Mouse (Mus musculus): ENCODE data around the gene Nop2. TPM values are rescaled to one million over a fixed set of nuclear protein-coding genes. Genes with fewer than 3 reads are reported as not detected.

Gene Nop2
- polyA plus RNA-seq, 1 experiment from 2014 or later, result 49.7 TPM

DNA sequence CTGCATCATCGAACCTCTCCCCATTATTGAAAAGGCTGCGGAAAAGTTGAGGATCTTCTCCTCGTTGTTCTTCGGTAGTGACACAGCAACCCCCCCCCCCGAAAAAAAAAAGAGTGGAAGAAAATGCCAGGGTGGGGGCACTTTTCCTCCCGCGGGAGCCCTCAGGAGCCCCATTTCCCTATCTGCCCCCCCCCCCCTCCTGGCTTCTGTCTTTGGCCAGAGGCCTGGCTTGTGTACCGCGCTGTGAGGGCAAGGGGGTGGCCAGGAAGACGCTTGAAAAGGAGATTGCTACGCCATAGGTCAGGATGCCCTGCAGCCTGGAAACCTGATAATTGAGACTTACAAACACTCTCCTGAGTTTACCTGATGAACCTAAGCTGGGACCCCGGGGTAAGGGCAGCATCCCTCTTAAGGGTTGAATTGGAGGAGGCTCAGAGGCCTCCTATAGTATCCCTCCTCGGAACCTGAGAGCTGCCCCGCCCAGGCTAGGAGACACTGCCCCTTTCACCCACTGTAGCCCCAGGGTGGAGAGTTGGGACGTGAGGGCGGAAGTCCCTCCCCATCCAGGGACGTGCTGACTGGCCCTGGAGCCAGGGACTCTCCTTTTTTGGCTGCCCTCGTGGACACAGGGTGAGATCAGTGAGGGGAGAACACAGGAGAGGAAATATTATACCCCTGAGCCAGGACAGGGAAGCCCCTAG is 34.5 kb downstream of the Nop2 start, which contains the start of gene Gapdh:
Gene Gapdh, minus strand, starts transcription at position 417 of the 701 bp plus-strand sequence.
- Histone ChIP-seq H3K4me2 (peak within 1 kb of the TSS; percentile 95), H3K9me3 (no peaks in the 10 kb centered on the region), H3K27ac (replicated peaks) (peak within 1 kb of the TSS; percentile 93), H3K4me3 (peak within 1 kb of the TSS; percentile 91), H3K9ac (peak within 1 kb of the TSS; percentile 93), H3K27me3 (no peaks in the 10 kb centered on the region), H3K36me3 (peaks cover 37% of the 10 kb centered on the region), H3K4me1 (replicated peaks) (peaks cover 44% of the 10 kb centered on the region)
- ATAC-seq (ENCODE audit: low FRiP score, low read depth), result peak; percentile 6; the same call in 1 of the 2 replicates
- under 1% methylated on average over 18 of the region's 18 CpGs for WGBS

DNA sequence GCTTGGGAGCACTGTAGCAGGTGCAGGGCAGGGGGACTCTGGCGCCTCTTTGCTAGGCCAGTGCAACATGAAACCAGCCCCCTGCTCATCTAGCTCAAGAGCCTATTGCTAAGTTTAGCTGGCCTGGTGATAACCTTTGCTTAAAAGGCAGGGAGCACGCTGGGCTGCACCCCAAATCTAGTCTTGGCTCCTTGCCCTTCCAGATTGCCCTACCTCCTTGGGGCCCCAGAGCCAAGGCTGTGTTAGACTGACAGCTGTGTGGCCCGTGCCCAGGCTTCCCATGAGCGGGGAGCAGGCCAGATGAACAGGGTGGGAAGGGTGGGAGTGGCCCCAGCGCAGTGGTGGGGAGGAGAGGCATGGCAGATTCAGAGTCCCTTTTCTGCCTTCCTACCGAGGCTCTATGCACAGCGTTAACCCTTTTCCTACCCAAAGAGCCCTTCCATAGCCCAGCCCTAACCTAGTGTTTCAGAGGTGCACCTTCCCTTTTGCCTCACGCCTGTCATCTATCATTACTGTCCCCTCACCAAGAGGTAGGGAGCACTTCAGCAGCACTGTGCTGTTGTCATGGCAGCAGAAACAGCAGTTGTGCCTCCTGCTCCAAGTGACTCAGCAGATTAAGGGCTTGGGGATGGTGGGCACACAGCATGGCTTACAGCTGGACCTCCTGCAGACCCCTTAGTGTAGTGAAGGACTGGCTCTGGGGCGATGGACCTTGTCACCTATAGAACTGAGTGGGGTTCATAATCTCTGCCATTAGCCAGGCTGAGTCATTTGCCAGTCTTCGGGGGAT is 35.3 kb downstream of the Nop2 start:
- Histone ChIP-seq H3K9ac (peak overlapping the region; percentile 50), H3K9me3 (no peaks in the 10 kb centered on the region), H3K4me1 (replicated peaks) (peaks cover 40% of the 10 kb centered on the region), H3K4me3 (peak overlapping the region; percentile 91; the same call in 1 of the 2 replicates), H3K27ac (replicated peaks) (peak overlapping the region; percentile 93), H3K36me3 (peaks cover 41% of the 10 kb centered on the region), H3K4me2 (peak overlapping the region; percentile 95), H3K27me3 (no peaks in the 10 kb centered on the region)
- WGBS, result 17% methylated on average over 10 of the region's 10 CpGs
- no peak for ATAC-seq (ENCODE audit: low FRiP score, low read depth)

DNA sequence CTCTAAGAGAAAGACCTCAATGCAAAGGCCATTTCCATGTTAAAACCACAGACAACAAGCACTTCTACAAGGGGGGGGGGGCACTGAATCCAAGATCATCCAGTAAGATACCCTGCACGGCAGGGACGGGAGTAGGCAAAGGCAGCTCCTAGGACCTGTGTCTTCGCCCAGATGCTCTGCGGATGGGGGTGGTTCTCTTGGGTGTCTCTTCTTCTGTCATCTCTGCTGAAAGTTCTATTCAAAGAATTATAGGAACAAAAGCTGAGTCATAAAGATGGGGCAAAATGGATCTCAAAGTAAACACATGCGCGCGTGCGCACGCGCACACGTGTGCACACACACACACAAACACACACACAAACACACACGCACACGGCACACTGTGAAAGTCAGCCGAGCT is 36.4 kb downstream of the Nop2 start:
- ATAC-seq (ENCODE audit: low FRiP score, low read depth), result no peak
- 91% methylated on average over 14 of the region's 14 CpGs for WGBS
- no peak overlapping the region for H3K4me2 ChIP-seq
- H3K27me3 ChIP-seq, result no peaks in the 10 kb centered on the region
- no peak overlapping the region for H3K4me3 ChIP-seq
- no peaks in the 10 kb centered on the region for H3K9me3 ChIP-seq
- H3K4me1 ChIP-seq (replicated peaks), result peaks cover 35% of the 10 kb centered on the region
- no peak overlapping the region for H3K27ac ChIP-seq (replicated peaks)
- peaks cover 50% of the 10 kb centered on the region for H3K36me3 ChIP-seq
- no peak overlapping the region for H3K9ac ChIP-seq

DNA sequence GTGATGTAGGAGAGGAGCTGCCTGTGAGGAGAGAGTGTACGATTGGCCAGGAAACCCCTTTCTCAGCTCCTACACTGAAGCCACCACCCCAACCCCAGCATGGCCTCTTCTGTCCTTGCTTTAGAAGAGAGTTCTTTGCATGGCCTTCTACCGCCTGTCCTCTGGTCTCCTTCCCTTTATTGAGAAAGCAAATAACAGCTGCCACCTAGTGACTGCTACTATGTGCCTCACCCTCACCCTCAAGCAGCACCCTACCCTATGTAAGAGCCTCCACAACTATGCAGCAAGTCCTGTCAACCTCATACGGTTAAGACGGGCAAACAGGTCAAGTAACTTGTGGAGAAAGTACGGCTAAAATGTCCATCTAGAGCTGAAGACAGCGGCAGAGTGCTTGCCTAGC is 38.5 kb downstream of the Nop2 start:
- peaks cover 22% of the 10 kb centered on the region for H3K4me1 ChIP-seq (replicated peaks)
- peaks cover 66% of the 10 kb centered on the region for H3K36me3 ChIP-seq
- H3K4me3 ChIP-seq, result no peak overlapping the region
- no peak overlapping the region for H3K9ac ChIP-seq
- H3K9me3 ChIP-seq, result no peaks in the 10 kb centered on the region
- no peak overlapping the region for H3K27ac ChIP-seq (replicated peaks)
- no peak for ATAC-seq (ENCODE audit: low FRiP score, low read depth)
- H3K27me3 ChIP-seq, result no peaks in the 10 kb centered on the region
- WGBS, result 86% methylated on average over 6 of the region's 6 CpGs
- no peak overlapping the region for H3K4me2 ChIP-seq

DNA sequence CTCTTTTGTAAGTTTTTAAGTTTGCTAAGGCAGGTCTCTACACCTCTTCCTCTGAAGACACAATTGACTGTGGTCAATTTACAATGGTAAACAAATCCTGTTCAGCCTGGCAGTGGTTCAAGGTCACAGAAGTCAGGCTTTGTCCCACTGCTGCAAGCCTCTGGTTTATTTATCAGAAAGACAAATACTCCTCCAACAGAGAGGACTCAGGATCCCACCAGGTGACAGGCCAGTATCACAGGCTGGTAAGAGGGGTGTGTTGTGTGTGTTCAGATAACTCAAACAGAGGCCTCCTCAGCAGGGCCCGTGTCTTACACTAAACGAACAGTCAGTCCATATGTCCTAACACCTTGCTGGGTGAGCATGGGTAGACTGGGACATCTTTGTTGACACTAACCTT is 40.8 kb downstream of the Nop2 start:
- ATAC-seq (ENCODE audit: low FRiP score, low read depth), result no peak
- no peak overlapping the region for H3K4me3 ChIP-seq
- H3K36me3 ChIP-seq, result peaks cover 88% of the 10 kb centered on the region
- no peak overlapping the region for H3K4me2 ChIP-seq
- no peaks in the 10 kb centered on the region for H3K27me3 ChIP-seq
- H3K9ac ChIP-seq, result no peak overlapping the region
- no peak overlapping the region for H3K27ac ChIP-seq (replicated peaks)
- 87% methylated on average over 2 of the region's 2 CpGs for WGBS
- H3K4me1 ChIP-seq (replicated peaks), result peaks cover 3% of the 10 kb centered on the region
- H3K9me3 ChIP-seq, result no peaks in the 10 kb centered on the region

DNA sequence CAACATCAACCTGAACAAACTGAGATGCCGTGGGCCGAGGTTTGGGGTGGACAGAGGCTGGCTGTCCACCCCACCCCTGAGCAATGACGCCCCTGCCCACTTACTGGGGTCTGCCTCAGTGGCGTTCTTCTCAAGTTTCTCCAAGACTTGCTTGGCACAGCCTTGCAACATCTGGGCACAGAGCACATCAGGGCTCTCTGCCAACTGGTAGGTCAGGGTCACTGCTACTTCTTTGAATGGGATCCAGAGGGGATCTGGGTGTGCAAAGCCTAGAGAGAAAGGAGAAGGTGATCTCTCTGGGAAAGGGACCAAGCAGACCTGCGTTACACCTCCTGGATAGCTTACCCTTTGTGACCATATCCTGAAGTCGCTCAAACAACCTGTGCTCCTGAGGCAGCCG is 41.5 kb downstream of the Nop2 start:
- ATAC-seq (ENCODE audit: low FRiP score, low read depth), result no peak
- H3K4me3 ChIP-seq, result no peak overlapping the region
- no peak overlapping the region for H3K4me2 ChIP-seq
- no peaks in the 10 kb centered on the region for H3K4me1 ChIP-seq (replicated peaks)
- no peaks in the 10 kb centered on the region for H3K9me3 ChIP-seq
- no peak overlapping the region for H3K9ac ChIP-seq
- H3K27ac ChIP-seq (replicated peaks), result no peak overlapping the region
- no peaks in the 10 kb centered on the region for H3K27me3 ChIP-seq
- 95% methylated on average over 7 of the region's 7 CpGs for WGBS
- peaks cover 93% of the 10 kb centered on the region for H3K36me3 ChIP-seq

DNA sequence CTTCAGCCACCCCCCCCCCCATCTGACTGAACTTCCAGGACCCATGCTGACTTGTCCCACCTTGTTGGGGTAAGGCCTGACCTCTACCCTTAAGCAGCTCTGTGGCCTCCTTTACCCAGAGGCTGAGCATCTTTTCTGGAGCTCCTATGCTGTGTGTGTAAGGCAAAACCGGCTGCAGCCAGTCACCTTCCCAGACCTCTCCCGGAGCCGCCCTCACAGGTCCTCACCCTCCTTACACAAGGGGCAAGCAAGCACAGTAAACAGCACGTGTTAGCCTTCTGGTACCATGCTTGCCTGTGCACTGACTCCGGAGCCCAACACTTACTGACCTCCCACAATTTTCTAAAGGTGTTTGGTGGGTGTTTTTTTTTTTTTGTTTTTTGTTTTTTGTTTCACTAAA is 43.8 kb downstream of the Nop2 start:
- Histone ChIP-seq H3K4me2 (no peak overlapping the region), H3K9ac (no peak overlapping the region), H3K4me3 (no peak overlapping the region), H3K36me3 (peaks cover 90% of the 10 kb centered on the region), H3K4me1 (replicated peaks) (no peaks in the 10 kb centered on the region), H3K27ac (replicated peaks) (no peak overlapping the region), H3K9me3 (no peaks in the 10 kb centered on the region), H3K27me3 (no peaks in the 10 kb centered on the region)
- no peak for ATAC-seq (ENCODE audit: low FRiP score, low read depth)
- 96% methylated on average over 5 of the region's 5 CpGs for WGBS

DNA sequence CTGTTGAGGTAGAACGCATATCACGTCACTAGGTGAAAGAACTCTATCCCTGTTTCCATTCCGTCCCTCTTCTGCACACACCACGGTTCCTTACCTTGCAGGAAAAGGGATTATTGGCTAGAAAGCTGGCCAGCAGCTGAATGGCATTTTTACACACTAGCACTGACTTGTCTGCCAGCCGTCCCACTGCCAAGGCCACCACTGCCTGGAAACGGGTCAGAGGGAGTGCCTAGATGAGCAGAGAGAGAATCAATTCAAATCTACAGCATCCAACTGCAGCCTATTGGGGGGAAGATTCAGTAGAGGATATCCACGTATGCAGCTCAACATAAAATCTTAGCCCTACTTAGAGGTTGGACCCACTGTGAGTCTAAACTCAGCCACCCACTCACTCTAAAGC is 47.9 kb downstream of the Nop2 start:
- H3K27me3 ChIP-seq, result no peaks in the 10 kb centered on the region
- 93% methylated on average over 7 of the region's 7 CpGs for WGBS
- no peaks in the 10 kb centered on the region for H3K9me3 ChIP-seq
- H3K9ac ChIP-seq, result no peak overlapping the region
- H3K36me3 ChIP-seq, result peaks cover 86% of the 10 kb centered on the region
- no peak overlapping the region for H3K4me2 ChIP-seq
- no peak overlapping the region for H3K4me3 ChIP-seq
- H3K4me1 ChIP-seq (replicated peaks), result no peaks in the 10 kb centered on the region
- H3K27ac ChIP-seq (replicated peaks), result no peak overlapping the region
- no peak for ATAC-seq (ENCODE audit: low FRiP score, low read depth)

DNA sequence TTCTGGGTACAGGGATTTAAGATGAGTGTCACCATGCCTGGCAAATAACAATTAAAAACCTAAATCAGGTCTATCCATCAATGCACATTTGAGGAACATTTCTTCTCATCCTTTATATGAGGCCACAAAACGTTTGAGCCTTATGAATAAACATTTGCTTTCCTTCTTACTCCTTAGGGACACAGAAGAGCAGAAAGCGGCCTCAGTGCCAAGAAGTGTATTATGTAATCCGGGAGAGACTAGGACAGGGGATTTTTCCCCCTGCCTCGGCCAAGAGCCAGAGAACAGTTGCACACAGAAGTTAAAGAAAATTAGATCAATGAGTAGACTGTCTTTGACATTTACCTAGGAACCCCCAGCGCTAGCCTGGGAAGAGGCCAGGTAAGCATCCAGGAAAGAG is 50.4 kb downstream of the Nop2 start:
- Histone ChIP-seq H3K27ac (replicated peaks) (no peak overlapping the region), H3K9ac (no peak overlapping the region), H3K27me3 (no peaks in the 10 kb centered on the region), H3K4me3 (no peak overlapping the region), H3K4me2 (no peak overlapping the region), H3K36me3 (peaks cover 81% of the 10 kb centered on the region), H3K4me1 (replicated peaks) (no peaks in the 10 kb centered on the region), H3K9me3 (no peaks in the 10 kb centered on the region)
- WGBS, result 65% methylated on average over 5 of the region's 5 CpGs
- ATAC-seq (ENCODE audit: low FRiP score, low read depth), result no peak

DNA sequence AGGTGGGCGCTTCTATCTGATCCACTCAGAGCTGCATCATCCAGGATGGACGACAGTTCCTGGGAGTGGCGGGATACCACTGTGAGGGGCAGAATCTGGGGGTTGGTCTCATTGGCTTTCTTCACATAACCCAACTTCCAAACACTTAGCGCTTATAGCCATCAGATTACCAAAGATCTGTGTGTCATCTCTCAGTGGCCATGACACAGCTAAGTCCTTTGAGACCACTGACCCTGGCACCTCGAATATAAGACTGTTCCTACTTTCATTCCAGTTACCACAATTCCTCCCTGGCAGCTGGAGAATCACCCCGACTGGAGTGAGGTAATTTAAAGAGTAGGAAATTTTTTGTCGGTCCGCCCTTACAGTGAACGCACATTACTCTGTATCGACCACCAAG is 54.5 kb downstream of the Nop2 start:
- no peak overlapping the region for H3K27ac ChIP-seq (replicated peaks)
- no peak overlapping the region for H3K9ac ChIP-seq
- H3K36me3 ChIP-seq, result peaks cover 57% of the 10 kb centered on the region
- no peaks in the 10 kb centered on the region for H3K9me3 ChIP-seq
- H3K4me3 ChIP-seq, result no peak overlapping the region
- H3K27me3 ChIP-seq, result no peaks in the 10 kb centered on the region
- peaks cover 10% of the 10 kb centered on the region for H3K4me1 ChIP-seq (replicated peaks)
- H3K4me2 ChIP-seq, result no peak overlapping the region
- ATAC-seq (ENCODE audit: low FRiP score, low read depth), result no peak
- WGBS, result 96% methylated on average over 10 of the region's 10 CpGs

DNA sequence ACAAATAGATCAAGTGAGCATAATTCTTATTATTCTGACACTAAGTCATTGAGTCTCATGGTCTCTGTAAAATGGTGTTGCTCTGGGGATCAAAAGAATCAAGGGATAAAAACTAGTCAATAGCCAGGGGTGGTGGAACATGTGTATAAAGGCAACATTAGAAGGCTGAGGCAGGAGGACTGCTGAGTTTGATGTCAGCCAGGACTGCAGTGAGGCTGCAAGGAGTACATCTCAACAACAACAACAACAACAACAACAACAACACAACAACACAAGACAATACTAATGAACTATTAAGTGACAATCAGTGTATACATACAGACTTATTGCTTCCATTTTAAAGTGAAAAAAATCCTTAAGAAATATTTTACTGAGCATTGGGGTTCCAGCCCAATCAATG is 59.1 kb downstream of the Nop2 start:
- Histone ChIP-seq H3K27ac (replicated peaks) (peak overlapping the region; percentile 100), H3K36me3 (peaks cover 35% of the 10 kb centered on the region), H3K9me3 (no peaks in the 10 kb centered on the region), H3K4me2 (peak overlapping the region; percentile 94), H3K27me3 (no peaks in the 10 kb centered on the region), H3K4me1 (replicated peaks) (peaks cover 23% of the 10 kb centered on the region), H3K9ac (peak overlapping the region; percentile 74), H3K4me3 (peak overlapping the region; percentile 80)
- no peak for ATAC-seq (ENCODE audit: low FRiP score, low read depth)

DNA sequence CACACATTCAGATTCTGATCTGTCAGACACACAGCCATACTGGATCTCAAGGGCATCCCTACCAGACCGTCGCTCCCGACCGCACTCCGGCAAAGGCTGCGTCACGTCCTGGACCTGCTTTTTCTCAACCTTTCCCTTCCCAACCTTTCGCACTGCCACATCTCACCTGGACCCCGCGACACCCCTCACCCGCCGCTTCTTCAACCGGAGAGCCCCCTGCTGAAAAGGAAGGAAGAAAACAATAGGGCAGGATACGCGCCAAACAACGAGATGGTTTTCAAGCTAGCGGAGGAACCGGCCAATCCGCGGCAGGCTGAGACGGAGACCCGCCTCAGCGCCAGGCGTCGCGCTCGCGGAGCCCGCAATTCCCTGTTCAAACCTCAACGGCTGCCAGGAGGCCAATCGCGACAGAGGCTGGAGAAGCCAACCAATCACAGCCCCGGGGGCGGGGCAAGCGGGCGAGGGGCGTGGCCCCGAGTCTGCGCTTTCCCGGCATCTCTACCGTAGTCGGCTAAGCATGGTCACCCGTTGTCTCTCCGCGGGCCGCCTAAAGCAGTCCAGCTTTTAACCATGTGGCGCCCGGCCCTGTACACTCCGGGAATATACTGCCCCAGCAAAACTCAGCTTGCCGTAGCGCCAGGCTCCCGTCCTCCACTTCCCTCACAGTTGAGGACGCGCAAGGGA is 59.8 kb downstream of the Nop2 start, which contains the start of the genes Ncapd2 and Mrpl51:
Gene Ncapd2, minus strand, starts transcription at position 370 of the 684 bp plus-strand sequence.
Gene Mrpl51, plus strand, starts transcription at position 470 of the 684 bp plus-strand sequence.
- Histone ChIP-seq H3K27me3 (no peaks in the 10 kb centered on the region), H3K4me2 (peak within 1 kb of the TSS; percentile 94), H3K4me1 (replicated peaks) (peaks cover 23% of the 10 kb centered on the region), H3K9me3 (no peaks in the 10 kb centered on the region), H3K36me3 (peaks cover 30% of the 10 kb centered on the region), H3K9ac (peak within 1 kb of the TSS; percentile 90), H3K27ac (replicated peaks) (peak within 1 kb of the TSS; percentile 100), H3K4me3 (peak within 1 kb of the TSS; percentile 80)
- ATAC-seq (ENCODE audit: low FRiP score, low read depth), result peak; percentile 98
- WGBS, result under 1% methylated on average over 54 of the region's 54 CpGs

All from hindbrain, embryonic 15.5 days (tissue).